In the genomic region with DNA sequence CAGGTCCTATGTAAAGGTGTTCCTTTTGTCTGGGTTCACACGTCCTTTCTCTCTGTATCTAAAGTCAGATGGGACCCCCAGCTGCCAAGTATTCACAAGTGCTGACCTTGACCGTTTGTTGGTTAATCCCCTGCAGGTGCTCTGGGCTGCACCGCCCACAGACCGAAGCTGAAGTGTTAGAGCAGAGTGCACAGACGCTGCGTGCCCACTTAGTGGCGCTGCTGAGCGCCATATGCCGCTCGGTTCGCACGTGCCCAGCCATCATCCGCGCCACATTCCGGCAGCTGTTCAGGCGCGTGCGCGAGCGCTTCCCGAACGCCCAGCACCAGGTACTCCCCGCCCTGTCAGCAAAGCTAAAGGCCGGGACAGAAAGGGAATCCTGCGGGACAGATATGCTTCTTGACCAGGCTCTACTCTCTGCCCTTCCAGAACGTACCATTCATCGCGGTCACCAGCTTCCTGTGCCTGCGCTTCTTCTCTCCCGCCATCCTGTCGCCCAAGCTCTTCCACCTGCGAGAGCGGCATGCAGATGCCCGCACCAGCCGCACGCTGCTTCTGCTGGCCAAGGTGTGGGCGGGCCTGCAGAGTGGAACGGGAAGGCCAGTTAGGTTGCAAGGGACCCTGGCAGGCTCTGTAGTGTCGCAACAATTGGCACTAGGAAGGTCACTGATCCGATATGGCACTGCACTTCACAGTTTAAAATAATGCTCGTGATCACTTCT, we compare ENCODE assay signal across 7 mouse cellular contexts. TPM values are rescaled to one million over a fixed set of nuclear protein-coding genes. Genes with fewer than 3 reads are reported as not detected.
DNase-seq lines count a peak whose midpoint lies in the region; ATAC-seq lines count a peak whose summit lies in the region.

No protein-coding gene starts in this region.

- ATAC-seq in granulocyte monocyte progenitor cell, adult 5-6 weeks (replicated peaks; ENCODE audit: poor library complexity, severe bottlenecking), result peak; percentile 94
- peak; percentile 75 for ATAC-seq in monocyte, adult 5-6 weeks (replicated peaks; ENCODE audit: insufficient number of reproducible peaks, low FRiP score, low TSS enrichment, poor library complexity, severe bottlenecking)

- peak; percentile 79 to 82 for DNase-seq in adrenal gland, postnatal 36 days
- DNase-seq in embryo, embryonic 11 days, result peak; percentile 88
- DNase-seq in kidney, adult 9 months, result peak; percentile 74
- peak; percentile 74 for DNase-seq in liver
- DNase-seq in spleen, postnatal 36 days (ENCODE audit: low spot score in 2 of 2), result peak; percentile 58 to 63

RNA-seq across cellular contexts. Expression of a gene that starts 14.2 kb away (rescaled TPM):
- total RNA-seq in adrenal gland, postnatal 36 days (2021), result 10 to 100 TPM; 69.3 to 96.9 TPM
- 156 and 159 TPM in 2 replicates for total RNA-seq in granulocyte monocyte progenitor cell, adult 5-6 weeks (2014; fragmentation: Nextera tagmentation)
- total RNA-seq in granulocyte monocyte progenitor cell, adult 5-6 weeks (2017), result 125 and 128 TPM in 2 replicates
- 80.7 to 92.5 TPM (median 81.7 TPM) in 3 replicates for total RNA-seq in monocyte, adult 5-6 weeks (2017)

RNA-seq across cellular contexts. Expression of a gene that starts 18.5 kb away (rescaled TPM):
- 10 to 100 TPM; 11.2 to 11.9 TPM for total RNA-seq in adrenal gland, postnatal 36 days (2021)
- 43.2 and 82.3 TPM in 2 replicates for total RNA-seq in granulocyte monocyte progenitor cell, adult 5-6 weeks (2014; fragmentation: Nextera tagmentation)
- 24.8 and 25.0 TPM in 2 replicates for total RNA-seq in granulocyte monocyte progenitor cell, adult 5-6 weeks (2017)
- 20.8 to 45.1 TPM (median 32.3 TPM) in 3 replicates for total RNA-seq in monocyte, adult 5-6 weeks (2017)

RNA-seq across cellular contexts. Expression of a gene that starts 33.6 kb away (rescaled TPM):
- total RNA-seq in adrenal gland, postnatal 36 days (2021), result 10 to 100 TPM in 1 of 2 experiments, 1 to 10 TPM in 1; 9.6 to 11.5 TPM
- 31.5 and 33.0 TPM in 2 replicates for total RNA-seq in granulocyte monocyte progenitor cell, adult 5-6 weeks (2014; fragmentation: Nextera tagmentation)
- 46.3 and 70.4 TPM in 2 replicates for total RNA-seq in granulocyte monocyte progenitor cell, adult 5-6 weeks (2017)
- 20.4 to 31.1 TPM (median 22.4 TPM) in 3 replicates for total RNA-seq in monocyte, adult 5-6 weeks (2017)

RNA-seq across cellular contexts. Expression of a gene that starts 33.7 kb away (rescaled TPM):
- 1 to 10 TPM; 6.8 to 7.5 TPM for total RNA-seq in adrenal gland, postnatal 36 days (2021)
- total RNA-seq in granulocyte monocyte progenitor cell, adult 5-6 weeks (2014; fragmentation: Nextera tagmentation), result 13.7 and 18.2 TPM in 2 replicates
- 5.3 and 11.9 TPM in 2 replicates for total RNA-seq in granulocyte monocyte progenitor cell, adult 5-6 weeks (2017)
- total RNA-seq in monocyte, adult 5-6 weeks (2017), result 8.4 to 14.0 TPM (median 11.1 TPM) in 3 replicates

RNA-seq across cellular contexts. Expression of a gene that starts 48.0 kb away (rescaled TPM):
- not detected for total RNA-seq in adrenal gland, postnatal 36 days (2021)
- total RNA-seq in granulocyte monocyte progenitor cell, adult 5-6 weeks (2014; fragmentation: Nextera tagmentation), result 5.6 TPM in 1 of 2 replicates, not detected in the other
- 1.7 TPM in 1 of 2 replicates, not detected in the other for total RNA-seq in granulocyte monocyte progenitor cell, adult 5-6 weeks (2017)
- not detected in 3 replicates for total RNA-seq in monocyte, adult 5-6 weeks (2017)

Comparison
In these comparisons a context has a peak if more than half of its experiments do, and no peak if none do; other contexts are left out.
1. Peak in every context shown above with its lines: DNase-seq and ATAC-seq.